Mouse (Mus musculus) kidney, postnatal 14 days (tissue): Measurements from ENCODE around the gene Olfr577.

Source experiments
- DNase-seq: peaks from one replicate; pipeline ENCODE4 v3.0.0; 2022; ENCODE audit warnings: mixed read lengths

Gene Olfr577

DNA sequence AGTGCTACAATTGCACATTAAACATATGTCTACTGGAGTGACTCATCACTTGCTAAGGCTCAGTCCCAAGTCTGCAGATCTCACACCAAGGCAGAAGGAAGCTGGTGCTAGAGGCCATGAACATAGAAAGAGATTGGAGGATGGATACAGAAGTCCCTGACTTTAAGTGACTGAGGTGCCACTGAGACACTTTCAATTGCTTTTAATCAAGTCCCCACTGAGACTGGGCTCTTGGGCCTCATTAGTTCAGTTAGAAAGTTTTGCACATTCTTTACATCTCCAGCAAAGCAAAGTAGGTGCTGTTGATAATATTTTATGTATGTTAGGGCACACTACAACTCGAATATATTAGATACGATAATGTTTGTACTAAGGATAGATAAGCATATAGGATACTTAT lies at the start of gene Olfr577:
Gene Olfr577, minus strand, starts transcription at position 101 of the 400 bp plus-strand sequence.
- DNase-seq: no peak

DNA sequence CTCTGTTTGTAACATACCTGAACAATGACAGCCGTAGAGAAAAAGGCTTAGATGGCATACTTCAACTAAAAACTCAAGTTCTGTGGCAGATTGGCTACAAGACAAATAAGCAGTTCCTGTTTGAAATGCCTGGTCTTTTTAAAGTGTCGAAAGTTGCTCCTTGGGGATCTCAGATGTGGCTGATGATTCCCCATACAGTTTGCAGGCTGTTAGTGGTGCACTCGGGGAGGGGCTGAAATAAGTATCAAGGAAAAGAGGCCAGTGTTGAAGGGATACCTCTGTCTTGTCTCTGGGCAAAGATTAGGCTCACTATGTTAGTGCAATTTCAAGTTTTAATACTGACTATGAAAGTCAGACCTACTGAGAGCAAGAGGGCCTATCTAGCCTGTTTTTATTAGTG lies 13.5 kb upstream of the Olfr577 start, which contains the start of gene Olfr578:
Gene Olfr578, minus strand, starts transcription at position 101 of the 400 bp plus-strand sequence.
- DNase-seq: no peak

DNA sequence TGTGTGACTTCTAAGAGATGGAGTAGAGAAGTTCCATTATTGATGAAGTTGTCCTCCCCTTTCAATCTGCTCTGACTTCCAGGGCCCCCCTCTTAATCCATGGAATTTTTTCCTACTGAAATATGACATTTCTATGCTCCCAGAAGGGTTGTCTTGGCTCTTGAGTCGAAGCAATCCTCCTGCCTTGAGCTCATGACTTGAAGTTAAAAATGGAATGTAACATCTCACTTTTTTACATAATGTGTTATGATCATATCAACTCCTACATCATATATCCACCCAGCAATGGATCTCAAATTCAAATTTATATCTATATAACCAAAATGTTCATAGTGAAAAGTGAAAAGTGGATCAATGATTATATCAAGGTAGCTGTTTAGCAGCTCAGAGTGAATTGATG lies 1.3 kb downstream of the Olfr577 start:
- no peak for DNase-seq

DNA sequence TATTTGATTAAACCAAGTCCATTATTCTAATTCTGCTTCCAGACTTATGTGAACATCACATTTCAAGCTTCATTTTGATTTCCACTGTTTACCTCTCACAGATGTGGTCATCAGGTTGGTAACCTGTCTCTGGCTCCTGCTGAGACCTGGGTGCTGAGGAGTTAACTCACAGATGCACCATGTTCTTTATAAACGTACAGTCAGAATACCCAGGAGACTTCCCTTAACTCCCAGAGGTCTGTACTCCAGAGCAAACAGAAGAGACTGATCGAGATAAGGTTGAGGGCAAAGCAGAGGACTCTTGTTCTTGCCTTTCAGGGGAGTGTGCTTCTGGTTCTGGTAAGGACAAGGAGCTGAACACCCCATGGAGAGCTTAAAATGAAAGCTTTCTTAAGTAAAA lies 13.4 kb downstream of the Olfr577 start, which contains the start of gene Olfr576:
Gene Olfr576, plus strand, starts transcription at position 301 of the 400 bp plus-strand sequence.
- no peak for DNase-seq

DNA sequence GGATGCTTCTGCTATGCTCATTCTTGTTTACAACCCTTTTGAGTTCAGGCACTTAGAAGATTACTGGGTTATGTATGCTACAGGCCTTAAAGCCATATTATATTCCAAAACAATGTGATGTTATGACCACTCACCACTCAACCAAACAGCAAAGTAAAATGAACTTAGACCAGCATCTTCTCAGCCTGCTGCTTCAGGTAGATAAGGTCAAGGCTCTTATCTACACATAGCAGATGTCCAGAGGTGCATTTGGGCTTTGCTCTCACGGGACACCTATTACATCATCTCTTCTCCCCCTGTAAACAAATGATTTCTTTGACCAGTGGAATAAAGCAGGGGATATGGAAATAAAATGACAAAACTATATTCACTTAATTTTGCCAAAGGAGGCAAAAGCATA lies 17.1 kb downstream of the Olfr577 start, which contains the start of gene Olfr575:
Gene Olfr575, minus strand, starts transcription at position 183 of the 400 bp plus-strand sequence.
- no peak for DNase-seq

DNA sequence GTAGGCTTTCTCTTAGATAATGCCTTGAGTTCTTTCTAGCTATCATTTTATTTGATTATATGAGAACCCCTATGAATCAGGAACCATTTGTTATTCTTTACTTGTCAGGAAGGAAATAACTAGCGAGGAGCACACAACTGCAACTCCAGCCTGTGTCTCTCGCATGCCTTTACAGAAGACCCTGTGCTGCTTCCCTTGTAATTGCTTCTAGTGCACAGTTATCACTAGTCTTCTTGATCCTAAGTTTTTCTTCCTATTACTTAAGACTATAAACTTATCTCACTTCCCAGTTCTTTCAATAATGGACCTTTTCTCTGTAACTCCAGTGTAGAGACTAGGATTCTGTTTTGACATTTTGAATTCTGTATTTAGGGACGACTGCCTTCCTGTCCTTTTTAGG lies 17.6 kb downstream of the Olfr577 start:
- DNase-seq: no peak

DNA sequence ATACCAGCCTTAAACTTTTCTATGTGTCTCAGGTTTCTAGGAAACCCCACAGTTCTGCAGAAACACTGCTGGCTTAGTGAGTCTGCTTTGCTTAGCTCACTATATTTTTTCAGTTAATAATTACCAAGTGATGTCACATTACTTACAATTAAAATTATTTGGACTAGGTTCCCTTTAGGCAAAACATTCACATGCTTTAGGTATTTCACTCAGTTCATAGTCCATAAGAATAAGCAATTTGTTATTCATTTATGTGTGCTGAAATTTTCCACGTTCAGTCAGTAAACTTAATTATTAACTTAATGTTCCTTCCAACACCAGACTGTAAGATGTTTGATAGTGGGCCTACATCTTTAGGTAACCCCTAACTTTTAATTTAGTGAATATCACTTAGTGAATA lies 25.0 kb downstream of the Olfr577 start:
- DNase-seq: no peak

DNA sequence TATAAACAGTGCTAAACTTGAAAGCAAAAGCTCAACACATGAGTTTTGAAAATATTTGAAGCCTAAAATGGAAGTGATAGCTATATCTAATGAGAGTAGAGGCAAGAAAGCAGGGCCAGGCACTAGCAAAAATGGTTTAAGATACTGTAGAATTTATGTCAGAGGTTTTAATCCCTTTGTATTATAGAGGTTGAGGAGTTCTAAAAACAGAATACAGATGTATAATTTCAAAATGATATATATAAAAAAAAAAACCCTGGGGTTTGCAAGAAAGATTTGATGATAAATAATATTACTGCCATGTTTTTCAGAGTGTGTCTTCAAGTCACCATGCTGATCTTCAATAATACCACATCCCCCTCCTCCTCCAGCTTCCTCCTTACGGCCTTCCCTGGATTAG lies 27.6 kb downstream of the Olfr577 start, which contains the start of gene Olfr574:
Gene Olfr574, plus strand, starts transcription at position 301 of the 400 bp plus-strand sequence.
- no peak for DNase-seq

DNA sequence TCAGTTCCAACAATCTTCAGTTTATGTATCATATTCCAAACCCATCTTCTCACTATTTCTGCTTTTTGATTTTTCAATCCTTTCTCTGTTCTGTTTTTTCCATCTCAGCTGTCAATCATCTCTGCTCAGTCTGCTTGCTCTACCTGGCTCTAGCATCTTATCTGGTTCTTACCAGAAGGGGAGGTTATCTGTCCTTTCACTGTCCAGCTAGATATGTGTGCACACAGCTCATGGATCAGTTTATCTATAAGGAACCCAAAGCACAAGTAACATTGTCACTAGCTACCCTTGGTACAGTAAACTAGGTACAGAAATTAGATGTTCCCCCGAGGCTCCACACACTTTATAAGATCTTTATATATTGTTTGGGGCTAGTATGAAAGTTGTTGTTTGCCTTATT lies 32.3 kb downstream of the Olfr577 start:
- DNase-seq: no peak

DNA sequence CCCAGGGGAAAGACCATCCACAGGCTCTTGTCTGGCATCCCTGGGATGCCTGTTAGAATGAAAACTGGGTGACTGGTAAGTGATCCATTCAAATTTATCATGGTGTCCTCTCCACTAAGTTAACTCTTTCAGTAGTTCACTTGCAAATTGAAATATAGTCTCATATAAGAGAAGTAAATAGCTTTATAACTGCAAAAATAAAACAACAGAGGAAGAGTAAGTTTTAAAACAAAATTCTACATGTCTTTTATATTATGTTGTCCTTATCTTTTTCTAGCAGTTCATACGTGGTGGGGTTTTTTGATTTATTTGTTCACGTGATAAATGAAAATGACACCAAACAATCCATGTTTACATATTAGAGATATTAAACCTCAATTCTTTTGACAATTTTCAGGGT lies 33.3 kb downstream of the Olfr577 start, which contains the start of gene Olfr573-ps1:
Gene Olfr573-ps1, minus strand, starts transcription at position 101 of the 400 bp plus-strand sequence.
- DNase-seq: no peak

DNA sequence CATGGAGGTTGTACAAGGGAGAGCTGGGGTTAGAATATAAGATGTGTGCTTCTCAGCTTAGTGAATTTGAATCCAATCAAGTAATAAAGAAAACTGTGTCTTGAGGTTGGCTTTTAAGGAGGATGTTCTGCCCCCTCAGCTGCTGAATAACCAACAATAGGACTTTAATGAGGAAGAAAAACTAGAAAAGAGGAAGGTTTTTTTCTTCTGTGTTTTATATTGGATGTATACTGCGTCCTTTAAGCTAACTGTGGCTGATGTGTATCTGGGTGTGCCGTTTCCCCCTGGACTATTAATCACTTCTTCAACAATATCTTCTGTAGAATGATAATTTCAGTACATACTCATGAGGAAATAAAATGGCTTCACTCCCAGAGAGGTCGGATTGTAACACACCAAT lies 48.6 kb downstream of the Olfr577 start:
- DNase-seq: no peak

DNA sequence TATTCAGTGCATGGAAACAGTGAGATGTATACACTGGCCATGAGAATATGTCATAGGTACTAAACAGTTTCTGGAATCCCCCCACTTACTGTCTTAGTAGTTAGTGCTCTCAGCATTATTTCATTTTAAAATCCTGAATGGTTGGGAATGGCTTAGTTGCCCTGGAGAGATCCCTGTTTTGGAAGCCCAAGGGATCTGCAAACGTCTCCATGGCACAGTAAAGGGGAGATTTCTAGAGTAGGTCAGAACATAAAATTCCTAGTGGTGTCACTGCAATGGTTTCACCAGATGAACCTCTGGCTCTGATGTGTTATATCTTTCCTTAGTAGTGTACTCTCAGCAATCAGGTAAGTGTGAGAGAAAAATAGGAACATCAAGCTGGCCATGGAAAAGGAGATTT lies 51.6 kb downstream of the Olfr577 start, which contains the start of gene Olfr572:
Gene Olfr572, plus strand, starts transcription at position 301 of the 400 bp plus-strand sequence.
- no peak for DNase-seq
